Mouse (Mus musculus) 3T3-L1 (cell line): Measurements from ENCODE around the gene 1700067K01Rik.
A peak's percentile ranks its signal among the peaks of the same experiment; 100 is the strongest.
"Not testable (repeated sequence)": the region's sequence is repeated elsewhere in the genome, so short reads cannot be mapped to it uniquely, and the experiment has no call there.

Experiments used
- DNase-seq: peaks from one replicate; pipeline ENCODE4 v3.0.0-alpha.2; 2015; ENCODE audit warnings: low read depth, low spot score

1700067K01Rik gene

GRCm38 (mm10) chr8:83983222-83983621 lies 18.1 kb upstream of the 1700067K01Rik start:
- DNase-seq, result not testable (repeated sequence)

- DNase-seq, result no peak
These were observed 12.1 kb upstream of the 1700067K01Rik start for GRCm38 (mm10) chr8:83989243-83989642.

- no peak for DNase-seq
These were observed 11.1 kb upstream of the 1700067K01Rik start for GRCm38 (mm10) chr8:83990170-83990569.

- DNase-seq, result no peak
These were observed 8.8 kb upstream of the 1700067K01Rik start for GRCm38 (mm10) chr8:83992488-83992887.

GRCm38 (mm10) chr8:83994030-83994429 lies 7.3 kb upstream of the 1700067K01Rik start:
- DNase-seq, result no peak

- DNase-seq, result no peak
These were observed 5.3 kb upstream of the 1700067K01Rik start for GRCm38 (mm10) chr8:83995973-83996372.

GRCm38 (mm10) chr8:83996567-83997505 lies 4.5 kb upstream of the 1700067K01Rik start:
- peak; percentile 85 for DNase-seq

GRCm38 (mm10) chr8:83997511-83998141 lies 3.7 kb upstream of the 1700067K01Rik start, which contains the start of gene Samd1:
Gene Samd1 (plus strand): TSS chr8:83997672.
- DNase-seq, result peak; percentile 56

- DNase-seq, result peak; percentile 80
These were observed 2.9 kb upstream of the 1700067K01Rik start for GRCm38 (mm10) chr8:83998231-83999056.

GRCm38 (mm10) chr8:83999057-83999705 lies 2.1 kb upstream of the 1700067K01Rik start:
- peak; percentile 18 for DNase-seq

- DNase-seq, result no peak
These were observed 1.5 kb upstream of the 1700067K01Rik start for GRCm38 (mm10) chr8:83999825-84000224.

- DNase-seq, result no peak
These were observed 1.8 kb downstream of the 1700067K01Rik start for GRCm38 (mm10) chr8:84002957-84003611.

- DNase-seq, result peak; percentile 57
These were observed 2.4 kb downstream of the 1700067K01Rik start for GRCm38 (mm10) chr8:84003612-84004246.

- DNase-seq, result peak; percentile 98
These were observed 3.4 kb downstream of the 1700067K01Rik start for GRCm38 (mm10) chr8:84004533-84005201.

GRCm38 (mm10) chr8:84005502-84005901 lies 4.2 kb downstream of the 1700067K01Rik start:
- DNase-seq, result not testable (repeated sequence)

GRCm38 (mm10) chr8:84008362-84008761 lies 7.1 kb downstream of the 1700067K01Rik start:
- peak; percentile 50 for DNase-seq

- DNase-seq, result peak; percentile 91
These were observed 8.6 kb downstream of the 1700067K01Rik start for GRCm38 (mm10) chr8:84009876-84010275.

- DNase-seq, result peak; percentile 30
These were observed 9.6 kb downstream of the 1700067K01Rik start for GRCm38 (mm10) chr8:84010625-84011611.
